Mouse (Mus musculus): Measurements from ENCODE around the gene Gm11096. TPM values are rescaled to one million over a fixed set of nuclear protein-coding genes. Genes with fewer than 3 reads are reported as not detected.

Gene Gm11096
- polyA plus RNA-seq (2014; fragmentation: Illumina TruSeq; extraction: RNeasy Lipid Tissue Mini Kit (QIAGEN cat#74804); ENCODE audit: low read depth, low replicate concordance), result not detected

GRCm38 (mm10) chr17:81441463-81441862, at the start of gene Gm11096:
TSS of gene Gm11096 (plus strand) at chr17:81441763.

